29 mouse cellular contexts compared by ENCODE assay signal in genomic region chr6:52401404-52401803, GRCm38 (mm10).
DNase-seq lines count a peak whose midpoint lies in the region; ATAC-seq and TF ChIP-seq lines count a peak whose summit lies in the region.
"Had no signal": no experiment of that assay in that cellular context is flagged by ENCODE, and none has a peak within 500 bp of the region (broad histone marks: within the 10 kb centered on the region; RNA-seq: fewer than 3 reads in every experiment).

No protein-coding gene starts in this region.

- no peak overlapping the region for H3K9ac ChIP-seq in intestine, embryonic 15.5 days
- no peak overlapping the region for H3K9ac ChIP-seq in intestine, postnatal 0 days (ENCODE audit: low read depth, low read length)
- H3K9ac ChIP-seq in forebrain, embryonic 11.5 days (ENCODE audit: low read length), result no peak overlapping the region
- H3K9ac ChIP-seq: embryonic facial prominence, embryonic 13.5 days; embryonic facial prominence, embryonic 15.5 days; forebrain, embryonic 13.5 days; forebrain, embryonic 15.5 days had no signal

- no peak for TF ChIP-seq CTCF in intestine, postnatal 0 days (IDR thresholded peaks at IDR 0.05; ENCODE audit: low read depth)
- no peak for TF ChIP-seq CTCF in layer of hippocampus, adult 2 months (conservative IDR thresholded peaks at IDR 0.05)

- no peaks in the 10 kb centered on the region for H3K36me3 ChIP-seq in intestine, embryonic 15.5 days
- no peaks in the 10 kb centered on the region for H3K36me3 ChIP-seq in intestine, postnatal 0 days (ENCODE audit: control insufficient read depth, insufficient read depth)
- no peaks in the 10 kb centered on the region for H3K36me3 ChIP-seq in forebrain, embryonic 11.5 days (ENCODE audit: control insufficient read depth, insufficient read depth, low read length)
- H3K36me3 ChIP-seq: embryonic facial prominence, embryonic 13.5 days; embryonic facial prominence, embryonic 15.5 days; forebrain, embryonic 10.5 days; forebrain, embryonic 15.5 days; G1E had no signal

- ATAC-seq in granulocyte monocyte progenitor cell, adult 5-6 weeks (replicated peaks; ENCODE audit: poor library complexity, severe bottlenecking), result peak; percentile 37
- ATAC-seq in intestine, embryonic 15.5 days, result peak; percentile 70
- peak; percentile 82 for ATAC-seq in intestine, postnatal 0 days
- ATAC-seq in forebrain, embryonic 11.5 days (replicated peaks; ENCODE audit: low FRiP score), result no peak
- ATAC-seq: activated CD4-positive, CD25-positive, alpha-beta regulatory T cell, adult 4 months; CD4-positive, CD25-positive, alpha-beta regulatory T cell, adult 4 months; forebrain, embryonic 13.5 days; forebrain, embryonic 15.5 days; Patski had no signal

- 36% methylated on average over 5 of the region's 5 CpGs for WGBS in intestine, embryonic 15.5 days
- WGBS in intestine, postnatal 0 days, result 26% methylated on average over 5 of the region's 5 CpGs
- WGBS in forebrain, embryonic 11.5 days, result 87% methylated on average over 5 of the region's 5 CpGs

- H3K27ac ChIP-seq in intestine, embryonic 15.5 days, result no peak overlapping the region
- no peak overlapping the region for H3K27ac ChIP-seq in intestine, postnatal 0 days (ENCODE audit: low read depth, low read length)
- H3K27ac ChIP-seq in layer of hippocampus, adult 2 months, result no peak overlapping the region
- H3K27ac ChIP-seq in forebrain, embryonic 11.5 days (ENCODE audit: low read depth, low read length), result no peak overlapping the region
- H3K27ac ChIP-seq: embryonic facial prominence, embryonic 13.5 days; embryonic facial prominence, embryonic 15.5 days; forebrain, embryonic 10.5 days; forebrain, embryonic 13.5 days; forebrain, embryonic 15.5 days had no signal

- no peak overlapping the region for H3K4me2 ChIP-seq in intestine, embryonic 15.5 days (replicated peaks)
- H3K4me2 ChIP-seq in intestine, postnatal 0 days (replicated peaks; ENCODE audit: low read depth), result no peak overlapping the region
- H3K4me2 ChIP-seq in forebrain, embryonic 11.5 days (ENCODE audit: low read depth, low read length, severe bottlenecking), result no peak overlapping the region
- H3K4me2 ChIP-seq: embryonic facial prominence, embryonic 13.5 days; embryonic facial prominence, embryonic 15.5 days; forebrain, embryonic 13.5 days; forebrain, embryonic 15.5 days had no signal

- intact Hi-C loops in heart, postnatal 10 days (cut with DNase I), result no loop called here

- no peaks in the 10 kb centered on the region for H3K9me3 ChIP-seq in intestine, embryonic 15.5 days
- H3K9me3 ChIP-seq in intestine, postnatal 0 days (ENCODE audit: control insufficient read depth), result no peaks in the 10 kb centered on the region
- no peaks in the 10 kb centered on the region for H3K9me3 ChIP-seq in forebrain, embryonic 11.5 days (ENCODE audit: control insufficient read depth, low read length)
- H3K9me3 ChIP-seq: embryonic facial prominence, embryonic 13.5 days; embryonic facial prominence, embryonic 15.5 days; forebrain, embryonic 10.5 days; forebrain, embryonic 13.5 days; forebrain, embryonic 15.5 days; G1E had no signal

- H3K4me1 ChIP-seq in intestine, embryonic 15.5 days (replicated peaks), result no peaks in the 10 kb centered on the region
- no peaks in the 10 kb centered on the region for H3K4me1 ChIP-seq in intestine, postnatal 0 days (replicated peaks; ENCODE audit: control insufficient read depth, insufficient read depth, low read length)
- H3K4me1 ChIP-seq in forebrain, embryonic 11.5 days (replicated peaks; ENCODE audit: control insufficient read depth, insufficient read depth, low read length), result no peaks in the 10 kb centered on the region
- H3K4me1 ChIP-seq: embryonic facial prominence, embryonic 13.5 days; embryonic facial prominence, embryonic 15.5 days; forebrain, embryonic 10.5 days; forebrain, embryonic 13.5 days; forebrain, embryonic 15.5 days had no signal

- peak; percentile 55 for DNase-seq in heart, adult 11 months
- DNase-seq in heart, postnatal 10 days, result no peak
- DNase-seq in layer of hippocampus, adult 2 months (ENCODE audit: low spot score in 2 of 2), result no peak
- DNase-seq in forebrain, embryonic 11.5 days (ENCODE audit: low spot score), result no peak
- no peak for DNase-seq in embryo, embryonic 10 days (ENCODE audit: low spot score)
- DNase-seq: adrenal gland, adult 8-10 months; adrenal gland, postnatal 14 days; adrenal gland, postnatal 36 days; B cell, adult 2 months; cerebellum, adult 11-12 months; cerebellum, adult 2 months; cerebellum, adult 9-10 months; cerebellum, postnatal 10 days; cerebellum, postnatal 25 days; embryo, embryonic 11 days had no signal

- no peaks in the 10 kb centered on the region for H3K27me3 ChIP-seq in intestine, embryonic 15.5 days (replicated peaks)
- no peaks in the 10 kb centered on the region for H3K27me3 ChIP-seq in intestine, postnatal 0 days (replicated peaks; ENCODE audit: control insufficient read depth, insufficient read depth, low read length)
- no peaks in the 10 kb centered on the region for H3K27me3 ChIP-seq in forebrain, embryonic 11.5 days (ENCODE audit: control insufficient read depth, insufficient read depth, low read length)
- H3K27me3 ChIP-seq: CH12.LX; embryonic facial prominence, embryonic 13.5 days; embryonic facial prominence, embryonic 15.5 days; forebrain, embryonic 13.5 days; forebrain, embryonic 15.5 days; Patski had no signal

- no peak overlapping the region for H3K4me3 ChIP-seq in intestine, embryonic 15.5 days (replicated peaks)
- no peak overlapping the region for H3K4me3 ChIP-seq in intestine, postnatal 0 days (ENCODE audit: low read depth, low read length)
- no peak overlapping the region for H3K4me3 ChIP-seq in layer of hippocampus, adult 2 months
- H3K4me3 ChIP-seq in forebrain, embryonic 11.5 days (ENCODE audit: low read depth, low read length), result no peak overlapping the region
- H3K4me3 ChIP-seq: embryonic facial prominence, embryonic 13.5 days; embryonic facial prominence, embryonic 15.5 days; erythroblast, embryonic 14.5 days; forebrain, embryonic 10.5 days; forebrain, embryonic 13.5 days; forebrain, embryonic 15.5 days had no signal
